Mouse (Mus musculus) liver, embryonic 14.5 days (tissue): ENCODE data around the gene Miga2.

Source experiments
- CTCF ChIP-seq: IDR thresholded peaks from 2 replicates; pipeline ENCODE4 v1.5.1; 2016; ENCODE audit warnings: antibody characterized with exemption, low read depth, control low read depth
- EP300 ChIP-seq: IDR thresholded peaks from 2 replicates; pipeline ENCODE4 v1.6.1; 2016; ENCODE audit warnings: antibody characterized with exemption, low read depth

GRCm38 (mm10) chr2:30417595-30418165, 53.6 kb downstream of the Miga2 start:
- TF ChIP-seq CTCF (no peak), EP300 (peak; percentile 74)
